Mouse (Mus musculus) layer of hippocampus, adult 8-10 months (tissue): ENCODE measurements around the gene Ak7. TPM values are rescaled to one million over a fixed set of nuclear protein-coding genes. Genes with fewer than 3 reads are reported as not detected.

Experiments
- DNase-seq, 2 experiments: peaks; one replicate each; pipeline ENCODE4 v3.0.0; 2022; ENCODE audit warnings: low spot score in 2 of 2
- total RNA-seq, 4 experiments: library from RNA; stranded (reverse); gene quantifications; 2 replicates each; pipeline ENCODE4 v1.2.4; 2022

The Ak7 gene
- total RNA-seq, 4 experiments from 2014 or later = 1.4 to 2.6 (median 1.8) TPM

- no peak for DNase-seq
Measured at GRCm38 (mm10) chr12:105727268-105727667, 21.5 kb downstream of the Ak7 start.

GRCm38 (mm10) chr12:105727964-105728363 lies 22.2 kb downstream of the Ak7 start:
- peak in 1 of 2 experiments; percentile 18 for DNase-seq

- no peak for DNase-seq
Measured at GRCm38 (mm10) chr12:105730851-105731460, 25.2 kb downstream of the Ak7 start.

GRCm38 (mm10) chr12:105733370-105734159 lies 27.8 kb downstream of the Ak7 start:
- no peak for DNase-seq

GRCm38 (mm10) chr12:105735226-105735888 lies 29.6 kb downstream of the Ak7 start:
- no peak for DNase-seq

GRCm38 (mm10) chr12:105735889-105736251 lies 30.1 kb downstream of the Ak7 start:
- no peak for DNase-seq

- DNase-seq = no peak
Measured at GRCm38 (mm10) chr12:105738316-105739096, 32.7 kb downstream of the Ak7 start.

GRCm38 (mm10) chr12:105739656-105740055 lies 33.9 kb downstream of the Ak7 start:
- no peak for DNase-seq

GRCm38 (mm10) chr12:105748114-105748513 lies 42.3 kb downstream of the Ak7 start:
- no peak for DNase-seq

GRCm38 (mm10) chr12:105753813-105754212 lies 48.0 kb downstream of the Ak7 start:
- no peak for DNase-seq

- DNase-seq = no peak
Measured at GRCm38 (mm10) chr12:105757816-105758497, 52.2 kb downstream of the Ak7 start.

GRCm38 (mm10) chr12:105758911-105759310 lies 53.1 kb downstream of the Ak7 start:
- DNase-seq = no peak

- no peak for DNase-seq
Measured at GRCm38 (mm10) chr12:105759849-105760478, 54.2 kb downstream of the Ak7 start.

- no peak for DNase-seq
Measured at GRCm38 (mm10) chr12:105761171-105761570, 55.4 kb downstream of the Ak7 start.

GRCm38 (mm10) chr12:105761629-105762028 lies 55.9 kb downstream of the Ak7 start:
- DNase-seq = no peak

- no peak for DNase-seq
Measured at GRCm38 (mm10) chr12:105769700-105770099, 63.9 kb downstream of the Ak7 start.

GRCm38 (mm10) chr12:105774871-105775270 lies 69.1 kb downstream of the Ak7 start:
- DNase-seq = no peak

GRCm38 (mm10) chr12:105777651-105778050 lies 71.9 kb downstream of the Ak7 start:
- no peak for DNase-seq

GRCm38 (mm10) chr12:105784196-105784999 lies 78.6 kb downstream of the Ak7 start, which contains the start of gene Papola:
Gene Papola, plus strand, starts transcription at chr12:105784694.
- peak; percentile 86 to 87 for DNase-seq
